Mouse (Mus musculus): ENCODE measurements around the gene Lss. TPM values are rescaled to one million over a fixed set of nuclear protein-coding genes. Genes with fewer than 3 reads are reported as not detected.

Lss gene
- polyA plus RNA-seq, 1 experiment, result 20.3 TPM

DNA sequence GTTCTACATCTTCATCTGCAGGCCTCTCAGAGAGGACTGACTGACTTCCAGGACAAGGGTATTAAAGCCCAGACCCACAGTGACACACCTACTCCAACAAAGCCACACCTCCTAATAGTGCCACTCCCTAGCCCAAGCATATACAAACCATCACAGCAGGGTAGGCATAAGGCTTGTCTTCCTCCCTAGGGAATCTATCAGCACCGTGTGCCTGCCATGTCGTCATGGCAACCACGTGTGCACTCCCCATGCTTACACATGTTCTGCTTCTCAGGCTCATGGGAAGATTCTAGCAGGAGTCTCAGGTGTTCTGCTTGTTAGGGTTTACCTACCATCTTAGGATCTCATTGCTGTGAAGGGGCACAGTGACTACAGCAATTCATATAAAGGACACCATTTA lies 20.2 kb downstream of the Lss start:
- H3K79me2 ChIP-seq (ENCODE audit: control insufficient read depth, insufficient read depth), result no peaks in the 10 kb centered on the region
- no peak overlapping the region for H3ac ChIP-seq (ENCODE audit: control insufficient read depth, insufficient read length, low read depth)
- no peaks in the 10 kb centered on the region for H3K79me3 ChIP-seq (ENCODE audit: low read depth)
- peaks cover 55% of the 10 kb centered on the region for H3K36me3 ChIP-seq (ENCODE audit: control insufficient read depth, insufficient read depth)
- TF ChIP-seq CTCF (IDR thresholded peaks at IDR 0.05; ENCODE audit: control insufficient read depth, insufficient read depth, insufficient read length) (no peak), USF1 (IDR thresholded peaks at IDR 0.05; ENCODE audit: low read depth) (no peak), CEBPB (IDR thresholded peaks at IDR 0.05; ENCODE audit: low read depth) (no peak), MAX (IDR thresholded peaks at IDR 0.05) (no peak), MYOD1 (IDR thresholded peaks at IDR 0.05; ENCODE audit: control insufficient read depth, insufficient read length, low read depth) (no peak), MYOG (IDR thresholded peaks at IDR 0.05; ENCODE audit: control insufficient read depth, extremely low read depth, insufficient read length) (no peak), FOSL1 (IDR thresholded peaks at IDR 0.05; ENCODE audit: insufficient read depth, low read length, poor library complexity, severe bottlenecking) (no peak)
- H3K27me3 ChIP-seq (ENCODE audit: control insufficient read depth, insufficient read depth, insufficient read length), result no peaks in the 10 kb centered on the region
- no peak overlapping the region for H3K4me3 ChIP-seq (ENCODE audit: insufficient read depth, poor library complexity, severe bottlenecking)

DNA sequence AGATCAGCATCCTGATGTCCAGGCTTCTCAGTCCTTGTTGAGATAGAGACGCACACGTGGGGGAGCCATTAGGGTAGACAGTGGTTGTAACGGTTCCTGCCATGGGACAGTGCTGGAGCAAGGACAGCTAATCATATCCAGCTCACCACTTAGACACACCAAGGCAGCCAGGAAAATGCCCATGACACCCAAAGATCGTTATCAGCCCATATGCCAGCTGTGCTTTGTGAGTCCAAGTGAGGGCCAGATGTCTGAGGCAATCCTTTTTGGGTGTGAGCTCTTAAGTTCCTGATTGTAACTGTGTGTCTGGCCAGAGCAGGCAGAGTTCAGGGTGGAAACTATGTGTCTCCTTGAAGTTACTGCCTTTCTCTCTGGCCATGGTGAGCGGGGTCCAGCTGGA lies 22.7 kb downstream of the Lss start:
- H3K4me3 ChIP-seq (ENCODE audit: insufficient read depth, poor library complexity, severe bottlenecking), result no peak overlapping the region
- peaks cover 3% of the 10 kb centered on the region for H3K27me3 ChIP-seq (ENCODE audit: control insufficient read depth, insufficient read depth, insufficient read length)
- H3K79me2 ChIP-seq (ENCODE audit: control insufficient read depth, insufficient read depth), result no peaks in the 10 kb centered on the region
- TF ChIP-seq MYOD1 (IDR thresholded peaks at IDR 0.05; ENCODE audit: control insufficient read depth, insufficient read length, low read depth) (no peak), FOSL1 (IDR thresholded peaks at IDR 0.05; ENCODE audit: insufficient read depth, low read length, poor library complexity, severe bottlenecking) (no peak), CTCF (IDR thresholded peaks at IDR 0.05; ENCODE audit: control insufficient read depth, insufficient read depth, insufficient read length) (no peak), CEBPB (IDR thresholded peaks at IDR 0.05; ENCODE audit: low read depth) (no peak), USF1 (IDR thresholded peaks at IDR 0.05; ENCODE audit: low read depth) (no peak), MYOG (IDR thresholded peaks at IDR 0.05; ENCODE audit: control insufficient read depth, extremely low read depth, insufficient read length) (no peak), MAX (IDR thresholded peaks at IDR 0.05) (no peak)
- H3K79me3 ChIP-seq (ENCODE audit: low read depth), result no peaks in the 10 kb centered on the region
- no peak overlapping the region for H3ac ChIP-seq (ENCODE audit: control insufficient read depth, insufficient read length, low read depth)
- H3K36me3 ChIP-seq (ENCODE audit: control insufficient read depth, insufficient read depth), result peaks cover 45% of the 10 kb centered on the region

DNA sequence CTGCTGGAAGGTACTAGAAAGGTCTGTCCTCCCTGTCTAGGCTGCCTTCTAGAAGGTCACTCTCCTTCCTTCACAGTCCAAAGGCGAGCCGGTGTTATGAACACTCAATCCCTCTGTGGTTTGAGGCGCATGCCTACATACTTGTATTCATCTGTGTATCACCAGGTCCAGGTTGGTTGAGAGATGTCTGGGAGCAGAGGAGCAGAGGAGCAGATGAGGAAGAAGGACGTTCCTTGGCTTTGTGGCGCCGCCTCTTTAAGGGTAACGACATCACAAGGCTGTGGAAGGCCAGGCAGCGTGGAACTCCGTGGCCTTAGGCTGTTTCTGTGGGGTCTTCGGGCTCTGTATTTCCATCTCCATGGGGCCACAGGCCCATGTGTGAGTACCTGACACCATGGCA lies 30.6 kb downstream of the Lss start, which contains the start of gene Spatc1l:
Gene Spatc1l (plus strand): TSS at position 301 of the 400 bp plus-strand sequence.
- Histone ChIP-seq H3ac (ENCODE audit: control insufficient read depth, insufficient read length, low read depth) (no peak within 1 kb of the TSS), H3K79me2 (ENCODE audit: control insufficient read depth, insufficient read depth) (no peaks in the 10 kb centered on the region), H3K4me3 (ENCODE audit: insufficient read depth, poor library complexity, severe bottlenecking) (no peak within 1 kb of the TSS), H3K27me3 (ENCODE audit: control insufficient read depth, insufficient read depth, insufficient read length) (peaks cover 11% of the 10 kb centered on the region), H3K79me3 (ENCODE audit: low read depth) (no peaks in the 10 kb centered on the region), H3K36me3 (ENCODE audit: control insufficient read depth, insufficient read depth) (no peaks in the 10 kb centered on the region)
- TF ChIP-seq FOSL1 (IDR thresholded peaks at IDR 0.05; ENCODE audit: insufficient read depth, low read length, poor library complexity, severe bottlenecking), result no peak
- no peak for TF ChIP-seq MAX (IDR thresholded peaks at IDR 0.05)
- TF ChIP-seq MYOD1 (IDR thresholded peaks at IDR 0.05; ENCODE audit: control insufficient read depth, insufficient read length, low read depth), result no peak
- no peak for TF ChIP-seq CTCF (IDR thresholded peaks at IDR 0.05; ENCODE audit: control insufficient read depth, insufficient read depth, insufficient read length)
- no peak for TF ChIP-seq CEBPB (IDR thresholded peaks at IDR 0.05; ENCODE audit: low read depth)
- no peak for TF ChIP-seq MYOG (IDR thresholded peaks at IDR 0.05; ENCODE audit: control insufficient read depth, extremely low read depth, insufficient read length)
- TF ChIP-seq USF1 (IDR thresholded peaks at IDR 0.05; ENCODE audit: low read depth), result no peak

DNA sequence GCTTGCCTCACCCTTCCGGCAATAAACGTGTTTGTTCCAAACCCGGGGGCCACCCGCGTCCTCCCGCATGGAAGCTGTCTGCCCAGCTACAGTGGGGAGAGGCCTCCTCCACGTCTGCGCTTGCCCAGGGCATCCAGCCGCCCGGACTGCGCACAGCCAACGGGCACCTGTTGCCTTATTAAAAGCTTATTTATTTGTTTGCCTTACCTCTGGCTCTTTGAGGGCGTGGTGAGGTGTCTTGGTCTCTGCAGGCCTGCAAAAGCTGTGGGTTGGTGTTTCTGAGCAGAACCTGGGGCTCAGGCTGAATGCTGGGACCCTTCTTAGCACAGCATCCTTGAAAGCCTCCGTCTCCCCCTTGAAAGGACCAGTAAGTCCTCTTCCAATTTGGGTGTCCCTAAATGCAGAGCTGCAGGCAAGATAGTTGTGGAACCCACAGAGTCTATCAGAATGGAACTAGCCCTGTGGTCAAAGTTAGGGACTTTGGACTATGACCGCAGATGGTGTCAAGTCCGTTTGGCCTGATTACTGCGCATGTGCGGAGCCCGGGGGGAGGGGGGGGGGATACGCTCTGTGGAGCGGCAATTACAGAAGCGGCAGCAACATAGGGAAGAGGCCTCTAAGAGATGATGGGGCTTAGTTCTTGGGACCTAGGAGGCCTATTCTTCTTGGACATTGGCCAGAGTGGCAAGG lies 38.8 kb downstream of the Lss start:
- H3K4me3 ChIP-seq (ENCODE audit: insufficient read depth, poor library complexity, severe bottlenecking), result no peak overlapping the region
- no peak overlapping the region for H3ac ChIP-seq (ENCODE audit: control insufficient read depth, insufficient read length, low read depth)
- H3K79me2 ChIP-seq (ENCODE audit: control insufficient read depth, insufficient read depth), result no peaks in the 10 kb centered on the region
- no peaks in the 10 kb centered on the region for H3K79me3 ChIP-seq (ENCODE audit: low read depth)
- no peak for TF ChIP-seq MYOD1 (IDR thresholded peaks at IDR 0.05; ENCODE audit: control insufficient read depth, insufficient read length, low read depth)
- TF ChIP-seq MYOG (IDR thresholded peaks at IDR 0.05; ENCODE audit: control insufficient read depth, extremely low read depth, insufficient read length), result no peak
- TF ChIP-seq CEBPB (IDR thresholded peaks at IDR 0.05; ENCODE audit: low read depth), result no peak
- TF ChIP-seq USF1 (IDR thresholded peaks at IDR 0.05; ENCODE audit: low read depth), result no peak
- no peak for TF ChIP-seq CTCF (IDR thresholded peaks at IDR 0.05; ENCODE audit: control insufficient read depth, insufficient read depth, insufficient read length)
- no peak for TF ChIP-seq FOSL1 (IDR thresholded peaks at IDR 0.05; ENCODE audit: insufficient read depth, low read length, poor library complexity, severe bottlenecking)
- no peak for TF ChIP-seq MAX (IDR thresholded peaks at IDR 0.05)
- H3K36me3 ChIP-seq (ENCODE audit: control insufficient read depth, insufficient read depth), result no peaks in the 10 kb centered on the region
- H3K27me3 ChIP-seq (ENCODE audit: control insufficient read depth, insufficient read depth, insufficient read length), result peaks cover 15% of the 10 kb centered on the region

DNA sequence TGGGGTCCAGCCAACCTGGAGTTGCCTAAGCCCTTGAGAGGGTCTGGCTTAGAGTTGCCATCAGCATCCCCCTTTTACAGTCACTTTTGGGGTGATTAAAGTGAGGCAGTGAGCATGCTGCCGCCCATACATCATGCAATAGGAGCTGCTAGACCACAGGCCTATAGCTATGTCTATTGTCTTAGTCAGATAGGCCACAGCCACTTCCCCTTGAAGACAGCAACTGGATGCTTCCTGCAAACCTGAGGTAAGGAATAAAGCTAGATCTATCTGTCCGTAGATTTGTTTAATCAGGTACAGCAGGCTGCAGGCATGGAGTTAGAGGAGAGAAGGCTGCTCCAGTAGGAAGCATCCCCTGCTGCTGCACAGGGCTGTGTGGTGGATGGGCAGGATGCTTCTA lies 39.7 kb downstream of the Lss start:
- Histone ChIP-seq H3K36me3 (ENCODE audit: control insufficient read depth, insufficient read depth) (no peaks in the 10 kb centered on the region), H3K27me3 (ENCODE audit: control insufficient read depth, insufficient read depth, insufficient read length) (peaks cover 15% of the 10 kb centered on the region), H3K79me2 (ENCODE audit: control insufficient read depth, insufficient read depth) (no peaks in the 10 kb centered on the region), H3K4me3 (ENCODE audit: insufficient read depth, poor library complexity, severe bottlenecking) (no peak overlapping the region), H3ac (ENCODE audit: control insufficient read depth, insufficient read length, low read depth) (no peak overlapping the region), H3K79me3 (ENCODE audit: low read depth) (no peaks in the 10 kb centered on the region)
- TF ChIP-seq USF1 (IDR thresholded peaks at IDR 0.05; ENCODE audit: low read depth), result no peak
- TF ChIP-seq FOSL1 (IDR thresholded peaks at IDR 0.05; ENCODE audit: insufficient read depth, low read length, poor library complexity, severe bottlenecking), result no peak
- no peak for TF ChIP-seq MYOD1 (IDR thresholded peaks at IDR 0.05; ENCODE audit: control insufficient read depth, insufficient read length, low read depth)
- no peak for TF ChIP-seq CEBPB (IDR thresholded peaks at IDR 0.05; ENCODE audit: low read depth)
- TF ChIP-seq MAX (IDR thresholded peaks at IDR 0.05), result no peak
- TF ChIP-seq CTCF (IDR thresholded peaks at IDR 0.05; ENCODE audit: control insufficient read depth, insufficient read depth, insufficient read length), result no peak
- TF ChIP-seq MYOG (IDR thresholded peaks at IDR 0.05; ENCODE audit: control insufficient read depth, extremely low read depth, insufficient read length), result no peak
